Mouse (Mus musculus) lung, adult 2 months (tissue): Measurements from ENCODE around the gene Cd69.

ENCODE experiments used
- CTCF ChIP-seq: fragments of 200-500 bp; IDR thresholded peaks from 2 replicates; pipeline ENCODE4 v1.5.1; 2011; ENCODE audit warnings: mild to moderate bottlenecking, low read length, control low read depth; ENCODE audit not compliant: insufficient read depth
- POLR2A ChIP-seq: fragments of 200-500 bp; IDR thresholded peaks from 2 replicates; pipeline ENCODE4 v1.6.1; 2011; ENCODE audit warnings: low read depth, mild to moderate bottlenecking, control low read depth, low read length, borderline replicate concordance; ENCODE audit errors: extremely low read depth

DNA sequence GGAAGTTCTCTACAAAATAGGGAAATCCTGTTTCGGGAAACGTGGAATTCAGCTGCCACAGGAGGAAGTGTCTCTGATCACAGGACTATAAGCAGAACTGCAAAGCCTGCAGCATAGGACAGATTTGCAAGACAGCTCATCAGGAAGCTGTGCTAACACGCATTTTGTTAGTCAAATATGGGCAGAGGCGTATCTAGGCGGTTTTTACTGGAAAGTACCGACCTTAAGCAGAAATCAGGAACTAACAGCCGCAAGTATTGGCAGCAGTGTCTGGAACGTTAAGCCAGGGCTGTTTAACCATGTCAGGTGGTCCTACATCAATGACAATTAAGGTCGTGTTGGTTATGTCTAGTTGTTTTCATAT, 42.4 kb downstream of the Cd69 start:
- TF ChIP-seq CTCF (no peak), POLR2A (0 out of 2 replicates have a peak, but pooled peaks have one; percentile 8)
